Mouse (Mus musculus) liver, embryonic 14.5 days (tissue): ENCODE results near the gene Rnf149.

Experiments
- CTCF ChIP-seq: IDR thresholded peaks from 2 replicates; pipeline ENCODE4 v1.5.1; 2016; ENCODE audit warnings: antibody characterized with exemption, low read depth, control low read depth
- EP300 ChIP-seq: IDR thresholded peaks from 2 replicates; pipeline ENCODE4 v1.6.1; 2016; ENCODE audit warnings: antibody characterized with exemption, low read depth

- TF ChIP-seq CTCF, result no peak
- no peak for TF ChIP-seq EP300
Observed at GRCm38 (mm10) chr1:39598726-39599125, 21.5 kb upstream of the Rnf149 start.
